Mouse (Mus musculus) hindbrain, embryonic 13.5 days (tissue): Measurements from ENCODE around the gene Gtdc1. TPM values are rescaled to one million over a fixed set of nuclear protein-coding genes. Genes with fewer than 3 reads are reported as not detected.

Experiments used
- ATAC-seq: fragments of 200-750 bp; cut with Nextera tagmentation; 2 replicates; pipeline ENCODE4 v1.8.0; 2017; ENCODE audit warnings: moderate TSS enrichment; ENCODE audit not compliant: low FRiP score
- H3K27ac ChIP-seq: fragments of 300-500 bp; sonication (generic); 2 replicates; pipeline ENCODE4 v1.5.1; 2015; ENCODE audit warnings: inconsistent platforms, mild to moderate bottlenecking, moderate library complexity
- H3K27me3 ChIP-seq: fragments of 300-500 bp; sonication (generic); 2 replicates; pipeline ENCODE4 v1.6.1; 2015; ENCODE audit warnings: mild to moderate bottlenecking, inconsistent platforms
- H3K36me3 ChIP-seq: fragments of 300-500 bp; sonication (generic); 2 replicates; pipeline ENCODE4 v1.6.1; 2015; ENCODE audit warnings: mild to moderate bottlenecking, inconsistent platforms
- H3K4me1 ChIP-seq: fragments of 300-500 bp; sonication (generic); replicated peaks from 2 replicates; pipeline ENCODE4 v1.6.1; 2015; ENCODE audit warnings: inconsistent platforms
- H3K4me2 ChIP-seq: fragments of 300-500 bp; sonication (generic); 2 replicates; pipeline ENCODE4 v1.6.1; 2015; ENCODE audit warnings: inconsistent platforms, mild to moderate bottlenecking, moderate library complexity
- H3K4me3 ChIP-seq: fragments of 300-500 bp; sonication (generic); 2 replicates; pipeline ENCODE4 v1.5.1; 2015; ENCODE audit warnings: mild to moderate bottlenecking, inconsistent platforms
- H3K9ac ChIP-seq: fragments of 300-500 bp; sonication (generic); 2 replicates; pipeline ENCODE4 v1.6.1; 2015; ENCODE audit warnings: mild to moderate bottlenecking, inconsistent platforms
- H3K9me3 ChIP-seq: fragments of 300-500 bp; sonication (generic); 2 replicates; pipeline ENCODE4 v1.6.1; 2016; ENCODE audit warnings: inconsistent platforms
- WGBS: fragments of 180-500 bp; shearing (Covaris S2); methylation state at CpG from one replicate; pipeline ENCODE4 v1.1.7; 2015; 5-methylcytosine and 5-hydroxymethylcytosine counted together
- polyA plus RNA-seq: library from polyadenylated mRNA; unstranded; fragments of >200 nt; fragmentation: Nextera tagmentation; extraction: Ambion mirVana; gene quantifications from 2 replicates; pipeline ENCODE4 v1.2.1, GENCODE M21; 2015

Gene Gtdc1
- polyA plus RNA-seq, 1 experiment from 2014 or later: 21.0 TPM

- Histone ChIP-seq H3K9me3 (no peaks in the 10 kb centered on the region), H3K27me3 (no peaks in the 10 kb centered on the region), H3K4me1 (peaks cover under 1% of the 10 kb centered on the region; the same call in 1 of the 2 replicates), H3K36me3 (no peaks in the 10 kb centered on the region), H3K9ac (no peak overlapping the region), H3K4me3 (no peak overlapping the region), H3K27ac (no peak overlapping the region), H3K4me2 (no peak overlapping the region)
- 82% methylated on average over 3 of the region's 3 CpGs for WGBS
- ATAC-seq: no peak
Observed at GRCm38 (mm10) chr2:44920471-44920870, 7.0 kb downstream of the Gtdc1 start.

- H3K4me1 ChIP-seq: no peaks in the 10 kb centered on the region
- H3K36me3 ChIP-seq: no peaks in the 10 kb centered on the region
- H3K9me3 ChIP-seq: no peaks in the 10 kb centered on the region
- H3K27me3 ChIP-seq: no peaks in the 10 kb centered on the region
- ATAC-seq: no peak
- no peak overlapping the region for H3K9ac ChIP-seq
- H3K4me3 ChIP-seq: no peak overlapping the region
- 94% methylated on average over 1 of the region's 1 CpGs for WGBS
- no peak overlapping the region for H3K27ac ChIP-seq
- no peak overlapping the region for H3K4me2 ChIP-seq
Observed at GRCm38 (mm10) chr2:44919326-44919725, 8.1 kb downstream of the Gtdc1 start.

- 94% methylated on average over 2 of the region's 2 CpGs for WGBS
- Histone ChIP-seq H3K9ac (no peak overlapping the region), H3K27ac (no peak overlapping the region), H3K9me3 (no peaks in the 10 kb centered on the region), H3K4me2 (no peak overlapping the region), H3K36me3 (no peaks in the 10 kb centered on the region), H3K27me3 (no peaks in the 10 kb centered on the region), H3K4me3 (no peak overlapping the region), H3K4me1 (no peaks in the 10 kb centered on the region)
- no peak for ATAC-seq
Observed at GRCm38 (mm10) chr2:44918737-44919136, 8.7 kb downstream of the Gtdc1 start.

- ATAC-seq: no peak
- H3K9ac ChIP-seq: no peak overlapping the region
Observed at GRCm38 (mm10) chr2:44916286-44916685, 11.2 kb downstream of the Gtdc1 start.

GRCm38 (mm10) chr2:44897801-44898200 lies 29.7 kb downstream of the Gtdc1 start:
- 98% methylated on average over 1 of the region's 1 CpGs for WGBS
- no peaks in the 10 kb centered on the region for H3K36me3 ChIP-seq

More at GRCm38 (mm10) chr2:44916286-44916685, 11.2 kb downstream of the Gtdc1 start:
- Histone ChIP-seq H3K4me2 (no peak overlapping the region), H3K36me3 (no peaks in the 10 kb centered on the region), H3K4me3 (no peak overlapping the region), H3K27ac (no peak overlapping the region), H3K9me3 (no peaks in the 10 kb centered on the region), H3K4me1 (no peaks in the 10 kb centered on the region), H3K27me3 (no peaks in the 10 kb centered on the region)

GRCm38 (mm10) chr2:44873718-44874117 lies 53.7 kb downstream of the Gtdc1 start:
- H3K36me3 ChIP-seq: no peaks in the 10 kb centered on the region
- no peaks in the 10 kb centered on the region for H3K27me3 ChIP-seq
- no peak overlapping the region for H3K4me3 ChIP-seq
- no peak overlapping the region for H3K27ac ChIP-seq
- no peak overlapping the region for H3K9ac ChIP-seq
- no peak overlapping the region for H3K4me2 ChIP-seq
- no peaks in the 10 kb centered on the region for H3K9me3 ChIP-seq
- no peaks in the 10 kb centered on the region for H3K4me1 ChIP-seq
- 90% methylated on average over 2 of the region's 2 CpGs for WGBS
- no peak for ATAC-seq

More at GRCm38 (mm10) chr2:44897801-44898200, 29.7 kb downstream of the Gtdc1 start:
- no peaks in the 10 kb centered on the region for H3K27me3 ChIP-seq
- H3K9ac ChIP-seq: no peak overlapping the region
- H3K4me2 ChIP-seq: no peak overlapping the region
- H3K4me3 ChIP-seq: no peak overlapping the region
- no peak for ATAC-seq
- H3K4me1 ChIP-seq: no peaks in the 10 kb centered on the region
- H3K9me3 ChIP-seq: no peaks in the 10 kb centered on the region
- H3K27ac ChIP-seq: no peak overlapping the region

GRCm38 (mm10) chr2:44864726-44865125 lies 62.7 kb downstream of the Gtdc1 start:
- no peak for ATAC-seq
- Histone ChIP-seq H3K27me3 (no peaks in the 10 kb centered on the region), H3K9ac (no peak overlapping the region), H3K4me2 (no peak overlapping the region), H3K9me3 (no peaks in the 10 kb centered on the region), H3K27ac (no peak overlapping the region), H3K4me1 (no peaks in the 10 kb centered on the region), H3K36me3 (no peaks in the 10 kb centered on the region), H3K4me3 (no peak overlapping the region)

GRCm38 (mm10) chr2:44854475-44854874 lies 73.0 kb downstream of the Gtdc1 start:
- H3K36me3 ChIP-seq: peaks cover 6% of the 10 kb centered on the region; the same call in 1 of the 2 replicates
- H3K4me2 ChIP-seq: no peak overlapping the region
- WGBS: 73% methylated on average over 2 of the region's 2 CpGs
- H3K27ac ChIP-seq: no peak overlapping the region
- ATAC-seq: no peak
- H3K4me1 ChIP-seq: no peaks in the 10 kb centered on the region
- no peaks in the 10 kb centered on the region for H3K27me3 ChIP-seq
- no peak overlapping the region for H3K4me3 ChIP-seq
- H3K9me3 ChIP-seq: 0 out of 2 replicates have a peak, but pooled peaks cover 10% of the 10 kb centered on the region
- no peak overlapping the region for H3K9ac ChIP-seq

- H3K36me3 ChIP-seq: peaks cover 6% of the 10 kb centered on the region; the same call in 1 of the 2 replicates
- no peak for ATAC-seq
- H3K27me3 ChIP-seq: no peaks in the 10 kb centered on the region
- H3K4me2 ChIP-seq: no peak overlapping the region
- H3K4me1 ChIP-seq: no peaks in the 10 kb centered on the region
- no peak overlapping the region for H3K27ac ChIP-seq
- no peak overlapping the region for H3K4me3 ChIP-seq
- 0 out of 2 replicates have a peak, but pooled peaks cover 10% of the 10 kb centered on the region for H3K9me3 ChIP-seq
- H3K9ac ChIP-seq: no peak overlapping the region
Observed at GRCm38 (mm10) chr2:44849666-44850065, 77.8 kb downstream of the Gtdc1 start.

GRCm38 (mm10) chr2:44848156-44848555 lies 79.3 kb downstream of the Gtdc1 start:
- no peak for ATAC-seq
- H3K4me2 ChIP-seq: no peak overlapping the region

GRCm38 (mm10) chr2:44845424-44845823 lies 82.0 kb downstream of the Gtdc1 start:
- no peaks in the 10 kb centered on the region for H3K36me3 ChIP-seq
- H3K9me3 ChIP-seq: no peaks in the 10 kb centered on the region
- 97% methylated on average over 4 of the region's 4 CpGs for WGBS
- H3K4me2 ChIP-seq: no peak overlapping the region
- H3K27me3 ChIP-seq: no peaks in the 10 kb centered on the region
- no peak overlapping the region for H3K4me3 ChIP-seq
- no peaks in the 10 kb centered on the region for H3K4me1 ChIP-seq
- ATAC-seq: no peak
- no peak overlapping the region for H3K9ac ChIP-seq
- no peak overlapping the region for H3K27ac ChIP-seq

More at GRCm38 (mm10) chr2:44848156-44848555, 79.3 kb downstream of the Gtdc1 start:
- Histone ChIP-seq H3K4me3 (no peak overlapping the region), H3K36me3 (peaks cover 6% of the 10 kb centered on the region; the same call in 1 of the 2 replicates), H3K9ac (no peak overlapping the region), H3K27me3 (no peaks in the 10 kb centered on the region), H3K4me1 (no peaks in the 10 kb centered on the region), H3K27ac (no peak overlapping the region), H3K9me3 (0 out of 2 replicates have a peak, but pooled peaks cover 10% of the 10 kb centered on the region)
- 80% methylated on average over 1 of the region's 1 CpGs for WGBS

- Histone ChIP-seq H3K4me3 (no peak overlapping the region), H3K4me2 (no peak overlapping the region), H3K36me3 (no peaks in the 10 kb centered on the region), H3K9ac (no peak overlapping the region), H3K27ac (no peak overlapping the region), H3K9me3 (no peaks in the 10 kb centered on the region), H3K4me1 (no peaks in the 10 kb centered on the region), H3K27me3 (no peaks in the 10 kb centered on the region)
- ATAC-seq: no peak
- 73% methylated on average over 2 of the region's 2 CpGs for WGBS
Observed at GRCm38 (mm10) chr2:44829753-44830152, 97.7 kb downstream of the Gtdc1 start.

- Histone ChIP-seq H3K4me3 (no peak overlapping the region), H3K36me3 (no peaks in the 10 kb centered on the region), H3K27ac (no peak overlapping the region), H3K27me3 (no peaks in the 10 kb centered on the region), H3K4me1 (no peaks in the 10 kb centered on the region), H3K4me2 (no peak overlapping the region), H3K9ac (no peak overlapping the region), H3K9me3 (no peaks in the 10 kb centered on the region)
- no peak for ATAC-seq
- 86% methylated on average over 2 of the region's 2 CpGs for WGBS
Observed at GRCm38 (mm10) chr2:44829346-44829745, 98.1 kb downstream of the Gtdc1 start.
